Mouse (Mus musculus) hindbrain, embryonic 15.5 days (tissue): ENCODE data around the gene Trdmt1. TPM values are rescaled to one million over a fixed set of nuclear protein-coding genes. Genes with fewer than 3 reads are reported as not detected.

Source experiments
- ATAC-seq: fragments of 200-750 bp; cut with Nextera tagmentation; 2 replicates; pipeline ENCODE4 v1.8.0; 2017; ENCODE audit warnings: low read depth, moderate number of reproducible peaks, moderate TSS enrichment; ENCODE audit not compliant: low FRiP score
- H3K27ac ChIP-seq: fragments of 300-500 bp; sonication (generic); replicated peaks from 2 replicates; pipeline ENCODE4 v1.5.1; 2015; ENCODE audit warnings: mild to moderate bottlenecking, inconsistent platforms
- H3K27me3 ChIP-seq: fragments of 300-500 bp; sonication (generic); 2 replicates; pipeline ENCODE4 v1.6.1; 2015; ENCODE audit warnings: control low read depth, inconsistent platforms
- H3K36me3 ChIP-seq: fragments of 300-500 bp; sonication (generic); 2 replicates; pipeline ENCODE4 v1.6.1; 2015; ENCODE audit warnings: control low read depth, inconsistent platforms
- H3K4me1 ChIP-seq: fragments of 300-500 bp; sonication (generic); replicated peaks from 2 replicates; pipeline ENCODE4 v1.6.1; 2015; ENCODE audit warnings: control low read depth, inconsistent platforms
- H3K4me2 ChIP-seq: fragments of 300-500 bp; sonication (generic); 2 replicates; pipeline ENCODE4 v1.6.1; 2015; ENCODE audit warnings: moderate library complexity, mild to moderate bottlenecking, inconsistent platforms
- H3K4me3 ChIP-seq: fragments of 300-500 bp; sonication (generic); 2 replicates; pipeline ENCODE4 v1.5.1; 2015; ENCODE audit warnings: mild to moderate bottlenecking, inconsistent platforms
- H3K9ac ChIP-seq: fragments of 300-500 bp; sonication (generic); 2 replicates; pipeline ENCODE4 v1.6.1; 2015; ENCODE audit warnings: inconsistent platforms
- H3K9me3 ChIP-seq: fragments of 300-500 bp; sonication (generic); 2 replicates; pipeline ENCODE4 v1.6.1; 2016; ENCODE audit warnings: control low read depth, inconsistent platforms
- WGBS: fragments of 180-500 bp; shearing (Covaris S2); methylation state at CpG from one replicate; pipeline ENCODE4 v1.1.7; 2015; 5-methylcytosine and 5-hydroxymethylcytosine counted together
- polyA plus RNA-seq: library from polyadenylated mRNA; unstranded; fragments of >200 nt; fragmentation: Nextera tagmentation; extraction: Ambion mirVana; gene quantifications from 2 replicates; pipeline ENCODE4 v1.2.1, GENCODE M21; 2015

Gene Trdmt1
- polyA plus RNA-seq, 1 experiment from 2014 or later, result 7.2 TPM

GRCm38 (mm10) chr2:13486470-13486869 is 58.0 kb downstream of the Trdmt1 start:
- no peak overlapping the region for H3K27ac ChIP-seq
- H3K9ac ChIP-seq, result no peak overlapping the region
- no peak for ATAC-seq
- H3K4me1 ChIP-seq, result no peaks in the 10 kb centered on the region
- H3K4me3 ChIP-seq, result no peak overlapping the region
- H3K9me3 ChIP-seq, result no peaks in the 10 kb centered on the region
- no peaks in the 10 kb centered on the region for H3K27me3 ChIP-seq
- H3K4me2 ChIP-seq, result no peak overlapping the region
- 79% methylated on average over 8 of the region's 8 CpGs for WGBS
- no peaks in the 10 kb centered on the region for H3K36me3 ChIP-seq

- no peak overlapping the region for H3K27ac ChIP-seq
- no peak for ATAC-seq
- WGBS, result 79% methylated on average over 3 of the region's 3 CpGs
- no peaks in the 10 kb centered on the region for H3K9me3 ChIP-seq
- H3K4me1 ChIP-seq, result no peaks in the 10 kb centered on the region
- no peaks in the 10 kb centered on the region for H3K27me3 ChIP-seq
- H3K4me2 ChIP-seq, result no peak overlapping the region
- no peak overlapping the region for H3K4me3 ChIP-seq
- no peak overlapping the region for H3K9ac ChIP-seq
- no peaks in the 10 kb centered on the region for H3K36me3 ChIP-seq
Measured at GRCm38 (mm10) chr2:13484566-13484965, 59.9 kb downstream of the Trdmt1 start.

- no peak for ATAC-seq
- H3K27me3 ChIP-seq, result no peaks in the 10 kb centered on the region
- H3K9ac ChIP-seq, result no peak overlapping the region
- no peaks in the 10 kb centered on the region for H3K36me3 ChIP-seq
- H3K9me3 ChIP-seq, result no peaks in the 10 kb centered on the region
- no peak overlapping the region for H3K27ac ChIP-seq
- H3K4me2 ChIP-seq, result no peak overlapping the region
- 90% methylated on average over 2 of the region's 2 CpGs for WGBS
- no peaks in the 10 kb centered on the region for H3K4me1 ChIP-seq
- no peak overlapping the region for H3K4me3 ChIP-seq
Measured at GRCm38 (mm10) chr2:13480744-13481143, 63.7 kb downstream of the Trdmt1 start.

- H3K27me3 ChIP-seq, result no peaks in the 10 kb centered on the region
- H3K27ac ChIP-seq, result no peak overlapping the region
- no peaks in the 10 kb centered on the region for H3K4me1 ChIP-seq
- WGBS, result 88% methylated on average over 7 of the region's 7 CpGs
- ATAC-seq, result no peak
- H3K4me2 ChIP-seq, result no peak overlapping the region
- H3K9ac ChIP-seq, result no peak overlapping the region
- no peak overlapping the region for H3K4me3 ChIP-seq
- no peaks in the 10 kb centered on the region for H3K9me3 ChIP-seq
- no peaks in the 10 kb centered on the region for H3K36me3 ChIP-seq
Measured at GRCm38 (mm10) chr2:13479165-13479564, 65.3 kb downstream of the Trdmt1 start.

- ATAC-seq, result no peak
- H3K4me2 ChIP-seq, result no peak overlapping the region
- H3K27ac ChIP-seq, result no peak overlapping the region
- 97% methylated on average over 3 of the region's 3 CpGs for WGBS
- no peaks in the 10 kb centered on the region for H3K36me3 ChIP-seq
- no peaks in the 10 kb centered on the region for H3K4me1 ChIP-seq
- no peak overlapping the region for H3K9ac ChIP-seq
- no peaks in the 10 kb centered on the region for H3K9me3 ChIP-seq
- H3K4me3 ChIP-seq, result no peak overlapping the region
- H3K27me3 ChIP-seq, result no peaks in the 10 kb centered on the region
Measured at GRCm38 (mm10) chr2:13470108-13470507, 74.4 kb downstream of the Trdmt1 start.

- no peak overlapping the region for H3K4me3 ChIP-seq
- WGBS, result 93% methylated on average over 4 of the region's 4 CpGs
- H3K9ac ChIP-seq, result no peak overlapping the region
- no peak overlapping the region for H3K4me2 ChIP-seq
- no peak overlapping the region for H3K27ac ChIP-seq
- no peaks in the 10 kb centered on the region for H3K27me3 ChIP-seq
- no peaks in the 10 kb centered on the region for H3K4me1 ChIP-seq
- H3K36me3 ChIP-seq, result no peaks in the 10 kb centered on the region
- H3K9me3 ChIP-seq, result no peaks in the 10 kb centered on the region
- ATAC-seq, result no peak
Measured at GRCm38 (mm10) chr2:13469641-13470040, 74.8 kb downstream of the Trdmt1 start.

- Histone ChIP-seq H3K9ac (no peak overlapping the region), H3K4me3 (no peak overlapping the region), H3K4me1 (no peaks in the 10 kb centered on the region), H3K27ac (no peak overlapping the region), H3K9me3 (no peaks in the 10 kb centered on the region), H3K36me3 (no peaks in the 10 kb centered on the region), H3K27me3 (no peaks in the 10 kb centered on the region), H3K4me2 (no peak overlapping the region)
- WGBS, result 95% methylated on average over 3 of the region's 3 CpGs
- ATAC-seq, result no peak
Measured at GRCm38 (mm10) chr2:13466685-13467084, 77.8 kb downstream of the Trdmt1 start.

Other genes starting within 250 kb of the Trdmt1 start
- 0.30 and 0.50 TPM in 2 replicates for gene Cubn, start 52.9 kb downstream of the Trdmt1 start, polyA plus RNA-seq
- gene Vim, start 29.3 kb upstream of the Trdmt1 start, polyA plus RNA-seq, result 469 and 517 TPM in 2 replicates
- 2.6 and 2.9 TPM in 2 replicates for gene St8sia6, start 249.4 kb upstream of the Trdmt1 start, polyA plus RNA-seq